In the genomic region with DNA sequence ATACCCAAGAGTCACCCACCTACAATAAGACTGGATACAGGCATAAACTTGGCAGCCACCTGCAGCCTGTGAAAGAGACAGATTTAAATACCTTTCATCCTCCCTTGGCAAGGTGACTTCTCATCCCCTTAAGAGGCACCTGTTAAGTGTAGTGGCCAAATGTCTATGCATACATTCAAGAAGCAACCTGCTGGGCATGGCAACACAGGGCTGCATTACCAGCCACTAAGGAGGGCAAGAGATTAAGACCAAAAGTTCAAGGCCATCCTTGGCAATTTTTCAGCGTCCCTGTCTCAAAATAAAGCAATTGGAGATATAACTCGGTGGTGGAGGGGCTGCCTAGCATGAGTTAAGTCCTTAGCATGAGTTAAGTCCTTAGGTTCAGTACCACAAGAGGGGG, we compare ENCODE assay signal across 1 mouse cellular context.
TF ChIP-seq lines count a peak whose summit lies in the region.

No protein-coding gene starts in this region.

TF ChIP-seq in myocyte, 11 proteins besides CTCF, POLR2A, EP300 and RAD21 (continued from another document):
- TF ChIP-seq USF1 (IDR thresholded peaks at IDR 0.05; ENCODE audit: low read depth) (no peak), SRF (IDR thresholded peaks at IDR 0.05; ENCODE audit: control insufficient read depth, insufficient read length, low read depth) (no peak), REST (IDR thresholded peaks at IDR 0.05; ENCODE audit: insufficient read depth, insufficient read length) (no peak), TCF3 (IDR thresholded peaks at IDR 0.05; ENCODE audit: insufficient read length, low read depth) (no peak)
